Mouse (Mus musculus) liver, postnatal 0 days (tissue): ENCODE results near the gene Acrbp.
A peak's percentile ranks its signal among the peaks of the same experiment; 100 is the strongest.

Experiments used
- CTCF ChIP-seq: sonication (generic); IDR thresholded peaks from 2 replicates; pipeline ENCODE4 v1.5.1; 2016; ENCODE audit warnings: antibody characterized with exemption, low read depth
- EP300 ChIP-seq: IDR thresholded peaks from 2 replicates; pipeline ENCODE4 v1.6.1; 2016; ENCODE audit warnings: antibody characterized with exemption, low read depth, mild to moderate bottlenecking

DNA sequence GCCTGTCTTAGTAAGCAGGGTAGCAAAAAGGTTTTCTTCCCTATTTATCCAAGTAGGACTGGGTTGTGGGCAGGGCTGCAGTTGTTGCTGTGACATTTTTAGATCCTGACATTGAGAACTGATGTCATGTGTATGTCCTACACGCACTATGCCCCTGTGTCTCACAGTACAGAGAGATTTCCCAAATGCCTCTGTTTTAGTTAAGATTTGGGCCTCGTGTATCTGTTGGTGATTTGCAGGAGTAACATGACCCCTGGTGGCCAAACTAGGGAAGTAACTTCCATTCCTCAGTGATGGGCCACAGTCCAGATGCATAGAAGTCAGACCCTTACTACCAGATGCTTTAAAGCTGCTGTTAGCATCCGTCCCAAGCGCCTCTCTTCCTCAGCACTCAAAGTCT, 34.9 kb downstream of the Acrbp start:
- TF ChIP-seq CTCF (peak; percentile 95), EP300 (no peak)
